Mouse (Mus musculus) ES-Bruce4 (cell line): ENCODE measurements around the gene Tcte1. TPM values are rescaled to one million over a fixed set of nuclear protein-coding genes. Genes with fewer than 3 reads are reported as not detected.

ENCODE experiments used
- H3K27ac ChIP-seq: 2 replicates; pipeline ENCODE4 v1.5.1; 2012; ENCODE audit warnings: low read length, inconsistent platforms; ENCODE audit not compliant: insufficient read depth
- H3K27me3 ChIP-seq: 2 replicates; pipeline ENCODE4 v1.6.1; 2012; ENCODE audit warnings: mild to moderate bottlenecking, low read length, inconsistent platforms; ENCODE audit not compliant: control insufficient read depth, poor library complexity, insufficient read depth, severe bottlenecking
- H3K36me3 ChIP-seq: 2 replicates; pipeline ENCODE4 v1.6.1; 2012; ENCODE audit warnings: inconsistent platforms, mild to moderate bottlenecking, low read length, moderate library complexity; ENCODE audit not compliant: control insufficient read depth, poor library complexity, insufficient read depth, severe bottlenecking
- H3K4me1 ChIP-seq: one replicate; pipeline ENCODE4 v1.8.1; 2011; ENCODE audit warnings: low read length; ENCODE audit not compliant: control insufficient read depth, insufficient read depth
- H3K4me3 ChIP-seq: 2 replicates; pipeline ENCODE4 v1.5.1; 2011; ENCODE audit warnings: low read depth, mild to moderate bottlenecking, low read length
- H3K9ac ChIP-seq: 2 replicates; pipeline ENCODE4 v1.6.1; 2012; ENCODE audit warnings: low read depth, mild to moderate bottlenecking, inconsistent platforms; ENCODE audit not compliant: poor library complexity, severe bottlenecking
- H3K9me3 ChIP-seq: replicated peaks from 2 replicates; pipeline ENCODE4 v1.6.1; 2012; ENCODE audit warnings: mild to moderate bottlenecking, low read length, inconsistent platforms; ENCODE audit not compliant: control insufficient read depth, poor library complexity, insufficient read depth, severe bottlenecking
- CTCF ChIP-seq: IDR thresholded peaks from one replicate; pipeline ENCODE4 v1.8.1; 2011; ENCODE audit warnings: low read depth, low read length
- EP300 ChIP-seq: IDR thresholded peaks from 2 replicates; pipeline ENCODE4 v1.6.1; 2011; ENCODE audit warnings: low read depth, low read length; ENCODE audit not compliant: insufficient read depth
- POLR2A ChIP-seq: IDR thresholded peaks from one replicate; pipeline ENCODE4 v1.8.1; 2011; ENCODE audit warnings: low read length; ENCODE audit not compliant: insufficient read depth
- polyA plus RNA-seq: library from polyadenylated mRNA; stranded (reverse); fragments of >200 nt; gene quantifications from 2 replicates; pipeline ENCODE4 v1.2.4, GENCODE M21; 2011; ENCODE audit warnings: low read depth; ENCODE audit not compliant: missing spikeins, insufficient read depth, insufficient read length

The Tcte1 gene
- not detected in 2 replicates for polyA plus RNA-seq

DNA sequence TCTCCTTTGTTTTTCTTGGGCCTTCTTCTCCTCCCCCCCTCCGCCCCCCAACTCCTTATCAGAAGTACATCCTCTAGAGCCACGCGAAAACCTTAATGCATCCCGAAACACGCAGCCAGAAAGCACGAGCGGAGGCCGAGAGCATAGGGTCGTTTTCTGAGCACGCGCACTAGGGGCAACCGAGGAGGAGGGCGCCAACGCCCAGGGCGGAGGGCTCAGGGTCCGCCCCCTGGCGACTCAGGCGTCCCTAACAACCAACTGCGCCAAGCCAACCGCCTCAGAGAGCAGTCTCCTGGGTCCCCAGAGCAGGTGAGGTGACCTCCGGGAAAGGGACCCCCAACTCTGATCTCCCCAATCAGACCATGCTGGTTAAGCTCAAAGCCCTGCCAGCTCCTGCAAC, at the start of gene Tcte1:
TSS of gene Tcte1 (plus strand) at position 172 of the 400 bp plus-strand sequence.
- Histone ChIP-seq H3K4me3 (peak within 1 kb of the TSS; percentile 75), H3K9ac (peak within 1 kb of the TSS; percentile 64), H3K27ac (no peak within 1 kb of the TSS), H3K36me3 (no peaks in the 10 kb centered on the region), H3K9me3 (no peaks in the 10 kb centered on the region), H3K4me1 (no peaks in the 10 kb centered on the region), H3K27me3 (no peaks in the 10 kb centered on the region)
- TF ChIP-seq CTCF (no peak), EP300 (no peak), POLR2A (peak; percentile 62)

DNA sequence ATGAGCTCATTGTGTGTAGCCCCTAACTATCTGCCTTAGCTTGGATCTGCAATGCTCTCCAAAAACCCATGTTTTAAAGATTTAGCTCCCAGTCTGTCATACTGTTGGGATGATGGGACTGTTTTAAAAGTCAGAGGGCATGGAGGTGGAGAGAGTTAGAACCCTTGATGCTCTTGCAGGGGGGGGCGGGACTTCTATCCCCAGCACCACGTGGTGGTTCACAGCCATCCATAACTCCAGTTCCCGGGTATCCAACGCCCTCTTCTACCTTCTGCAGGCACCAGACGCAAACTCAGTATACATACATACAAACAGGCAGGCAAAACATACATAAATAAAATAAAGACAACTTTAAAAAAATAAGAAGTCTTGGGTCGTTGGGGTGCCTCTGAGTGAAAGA, 49.6 kb upstream of the Tcte1 start:
- Histone ChIP-seq H3K4me3 (0 out of 2 replicates have a peak overlapping the region, but pooled peaks have one; percentile 23), H3K9ac (peak overlapping the region; percentile 51), H3K36me3 (no peaks in the 10 kb centered on the region), H3K27me3 (no peaks in the 10 kb centered on the region), H3K4me1 (peaks cover 7% of the 10 kb centered on the region), H3K9me3 (no peaks in the 10 kb centered on the region), H3K27ac (peak overlapping the region; percentile 92)
- TF ChIP-seq CTCF (no peak), EP300 (no peak), POLR2A (no peak)

DNA sequence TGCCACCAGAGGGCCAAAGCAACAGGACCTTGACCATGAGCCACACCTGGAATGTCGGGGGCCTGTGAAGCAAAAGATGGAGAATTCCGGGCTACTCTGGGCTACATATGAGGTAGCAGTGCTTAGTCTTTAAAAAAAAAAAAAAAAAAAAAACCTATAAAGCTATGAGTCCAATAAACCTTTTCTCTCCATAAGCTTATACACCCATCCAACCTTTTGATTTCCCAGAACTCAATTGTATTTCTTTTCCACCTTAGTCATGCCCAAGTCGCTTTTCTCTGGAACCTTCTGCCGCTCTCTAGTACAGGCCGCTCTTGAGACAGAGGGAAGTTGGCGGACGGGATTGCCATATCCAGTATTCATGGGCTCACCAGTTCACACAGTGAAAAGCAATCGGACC, 49.1 kb upstream of the Tcte1 start:
- no peaks in the 10 kb centered on the region for H3K9me3 ChIP-seq
- H3K27ac ChIP-seq: peak overlapping the region; percentile 92
- no peaks in the 10 kb centered on the region for H3K27me3 ChIP-seq
- H3K36me3 ChIP-seq: no peaks in the 10 kb centered on the region
- peaks cover 7% of the 10 kb centered on the region for H3K4me1 ChIP-seq
- TF ChIP-seq CTCF: no peak
- TF ChIP-seq EP300: no peak
- no peak for TF ChIP-seq POLR2A
- H3K4me3 ChIP-seq: peak overlapping the region; percentile 57
- H3K9ac ChIP-seq: peak overlapping the region; percentile 51

DNA sequence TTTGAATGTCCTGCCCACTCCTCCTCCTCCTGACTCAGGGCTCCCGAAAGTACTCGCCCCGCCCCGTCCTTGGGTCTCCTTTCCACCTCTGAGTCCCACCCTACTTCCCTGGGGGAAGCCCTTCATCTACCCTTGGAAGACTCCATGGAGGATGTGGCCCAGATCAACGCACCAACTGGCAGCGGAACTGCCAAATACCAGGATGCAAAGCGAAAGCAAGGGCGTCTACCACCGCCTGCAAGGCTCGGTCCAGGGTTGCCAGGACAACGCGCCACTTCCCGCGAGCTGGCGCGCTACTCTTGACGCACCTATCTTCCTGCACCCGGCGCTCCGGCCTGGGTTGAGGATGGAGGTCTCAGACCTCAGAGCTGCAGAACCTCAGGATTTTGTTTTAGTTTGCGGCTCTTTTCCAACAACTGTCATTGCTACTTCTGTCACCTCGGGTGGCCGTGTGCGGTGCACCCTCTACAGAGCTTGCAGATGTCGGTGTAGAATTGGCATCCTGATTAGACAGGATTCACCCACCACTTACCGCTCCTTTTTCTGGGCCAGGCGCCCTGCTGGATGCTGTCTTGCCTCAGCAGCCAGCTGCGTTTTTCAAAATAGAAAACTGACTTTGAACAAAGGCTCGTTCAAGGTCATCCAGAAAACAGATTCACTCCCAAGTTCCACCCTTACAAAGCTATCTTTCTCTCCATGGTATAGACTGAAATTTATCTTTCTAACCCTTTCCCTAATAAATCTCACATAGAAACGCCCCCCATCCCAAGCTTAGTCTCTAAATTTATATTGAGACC, 48.4 kb upstream of the Tcte1 start, which contains the start of gene Spats1:
TSS of gene Spats1 (minus strand) at position 747 of the 797 bp plus-strand sequence.
- peak; percentile 91 for TF ChIP-seq EP300
- TF ChIP-seq POLR2A: no peak
- H3K27ac ChIP-seq: peak within 1 kb of the TSS; percentile 92
- no peaks in the 10 kb centered on the region for H3K27me3 ChIP-seq
- no peaks in the 10 kb centered on the region for H3K36me3 ChIP-seq
- H3K9me3 ChIP-seq: no peaks in the 10 kb centered on the region
- H3K9ac ChIP-seq: peak within 1 kb of the TSS; percentile 51
- H3K4me1 ChIP-seq: peaks cover 7% of the 10 kb centered on the region
- peak within 1 kb of the TSS; percentile 57 for H3K4me3 ChIP-seq

DNA sequence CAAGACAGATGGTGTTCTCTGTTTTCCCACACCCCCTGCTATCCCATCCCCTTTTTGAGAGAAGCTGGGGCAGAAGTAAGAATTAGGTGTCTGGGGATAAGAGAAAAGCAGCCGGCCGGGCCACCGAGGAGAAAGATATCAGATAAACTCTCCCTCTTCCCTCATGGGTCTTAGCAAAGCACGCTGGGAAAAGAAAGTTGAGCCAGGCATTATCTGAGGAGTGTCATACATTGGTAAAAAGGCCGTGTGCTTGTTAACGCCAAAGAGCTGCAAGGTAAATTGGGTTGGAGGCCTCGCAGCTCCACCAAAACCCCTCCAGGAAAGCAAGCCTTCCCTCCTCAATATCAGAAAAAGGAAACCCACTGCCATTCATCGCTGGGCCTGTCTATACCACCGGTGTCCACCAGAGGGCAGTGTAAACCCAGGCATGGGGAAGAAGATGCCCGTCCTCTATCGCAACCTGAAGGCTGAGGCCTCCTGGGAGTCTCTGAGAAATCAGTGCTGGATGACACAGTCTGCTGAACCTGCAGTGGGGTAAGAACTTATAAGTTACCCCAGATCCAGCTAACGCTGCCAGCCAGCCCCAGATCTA, 44.9 kb upstream of the Tcte1 start:
- H3K36me3 ChIP-seq: no peaks in the 10 kb centered on the region
- no peaks in the 10 kb centered on the region for H3K9me3 ChIP-seq
- 0 out of 2 replicates have a peak overlapping the region, but pooled peaks have one; percentile 2 for H3K9ac ChIP-seq
- H3K27ac ChIP-seq: no peak overlapping the region
- H3K27me3 ChIP-seq: no peaks in the 10 kb centered on the region
- peaks cover 4% of the 10 kb centered on the region for H3K4me1 ChIP-seq
- TF ChIP-seq EP300 (no peak), CTCF (peak; percentile 99), POLR2A (no peak)
- H3K4me3 ChIP-seq: no peak overlapping the region

DNA sequence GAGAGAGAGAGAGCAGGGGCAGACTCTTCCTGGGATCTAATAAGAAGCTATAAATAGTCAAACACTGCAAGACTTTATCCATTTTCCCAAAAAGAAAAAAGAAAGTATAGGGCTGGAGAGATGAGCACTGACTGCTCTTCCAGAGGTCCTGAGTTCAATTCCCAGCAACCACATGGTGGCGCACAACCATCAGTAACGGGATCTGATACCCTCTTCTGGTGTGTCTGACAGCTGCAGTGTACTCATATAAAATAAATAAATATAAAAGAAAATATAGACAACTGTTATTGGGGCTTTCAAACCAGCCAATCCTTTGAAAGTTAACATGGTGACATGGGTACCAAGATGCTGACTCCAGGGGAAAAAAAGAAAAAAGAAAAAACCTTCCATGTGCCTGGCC, 42.8 kb upstream of the Tcte1 start:
- Histone ChIP-seq H3K36me3 (no peaks in the 10 kb centered on the region), H3K27ac (no peak overlapping the region), H3K9ac (no peak overlapping the region), H3K27me3 (no peaks in the 10 kb centered on the region), H3K9me3 (no peaks in the 10 kb centered on the region), H3K4me1 (peaks cover 4% of the 10 kb centered on the region), H3K4me3 (no peak overlapping the region)
- TF ChIP-seq CTCF: peak; percentile 56
- no peak for TF ChIP-seq POLR2A
- no peak for TF ChIP-seq EP300
